Mouse (Mus musculus) thymus, adult 2 months (tissue): ENCODE measurements around the gene Plek. TPM values are rescaled to one million over a fixed set of nuclear protein-coding genes. Genes with fewer than 3 reads are reported as not detected.

Experiments
- DNase-seq: peaks from one replicate; pipeline ENCODE4 v3.0.0; 2021
- H3K27ac ChIP-seq: fragments of 200-500 bp; 2 replicates; pipeline ENCODE4 v1.5.1; 2012; ENCODE audit warnings: low read length, control low read depth; ENCODE audit not compliant: control insufficient read depth, insufficient read depth
- H3K27me3 ChIP-seq: fragments of 200-500 bp; 2 replicates; pipeline ENCODE4 v1.6.1; 2012; ENCODE audit warnings: mild to moderate bottlenecking, low read length, moderate library complexity, mixed read lengths; ENCODE audit not compliant: control insufficient read depth, insufficient read depth
- H3K36me3 ChIP-seq: fragments of 200-500 bp; 2 replicates; pipeline ENCODE4 v1.6.1; 2012; ENCODE audit warnings: mild to moderate bottlenecking, low read length, moderate library complexity; ENCODE audit not compliant: control insufficient read depth, insufficient read depth
- H3K4me1 ChIP-seq: fragments of 200-500 bp; replicated peaks from 2 replicates; pipeline ENCODE4 v1.6.1; 2012; ENCODE audit warnings: low read length; ENCODE audit not compliant: control insufficient read depth, insufficient read depth
- H3K4me3 ChIP-seq: fragments of 200-500 bp; 2 replicates; pipeline ENCODE4 v1.5.1; 2012; ENCODE audit warnings: mild to moderate bottlenecking, low read length, control low read depth, moderate library complexity; ENCODE audit not compliant: control insufficient read depth, insufficient read depth
- CTCF ChIP-seq: fragments of 200-500 bp; IDR thresholded peaks from 2 replicates; pipeline ENCODE4 v1.5.1; 2012; ENCODE audit warnings: mild to moderate bottlenecking, control low read depth, low read length, moderate library complexity, borderline replicate concordance; ENCODE audit not compliant: control insufficient read depth, poor library complexity, insufficient read depth; ENCODE audit errors: extremely low read depth
- POLR2A ChIP-seq: fragments of 200-500 bp; IDR thresholded peaks from 2 replicates; pipeline ENCODE4 v1.6.1; 2012; ENCODE audit warnings: mild to moderate bottlenecking, low read length, control low read depth, moderate library complexity; ENCODE audit not compliant: control insufficient read depth, poor library complexity, insufficient read depth; ENCODE audit errors: extremely low read depth
- WGBS: fragments of 180-500 bp; shearing (Covaris S2); methylation state at CpG from one replicate; pipeline ENCODE4 v1.1.7; 2018; 5-methylcytosine and 5-hydroxymethylcytosine counted together
- polyA plus RNA-seq: library from polyadenylated mRNA; depleted of rRNA; stranded (reverse); fragments of >200 nt; gene quantifications from 2 replicates; pipeline ENCODE4 v1.2.3, GENCODE M21; 2012; rRNA removed

Gene Plek
- polyA plus RNA-seq, 1 experiment: 2.9 TPM

GRCm38 (mm10) chr11:16941973-16942452, 110.2 kb downstream of the Plek start:
- Histone ChIP-seq H3K36me3 (no peaks in the 10 kb centered on the region), H3K4me1 (0 out of 2 replicates have a peak, but pooled peaks cover 2% of the 10 kb centered on the region), H3K27me3 (no peaks in the 10 kb centered on the region), H3K4me3 (no peak overlapping the region), H3K27ac (no peak overlapping the region)
- WGBS: 88% methylated on average over 4 of the region's 4 CpGs
- DNase-seq: no peak
- TF ChIP-seq POLR2A (no peak), CTCF (no peak)

- Histone ChIP-seq H3K4me1 (0 out of 2 replicates have a peak, but pooled peaks cover 2% of the 10 kb centered on the region), H3K27ac (no peak overlapping the region), H3K27me3 (no peaks in the 10 kb centered on the region), H3K4me3 (no peak overlapping the region), H3K36me3 (no peaks in the 10 kb centered on the region)
- TF ChIP-seq POLR2A (no peak), CTCF (no peak)
- WGBS: 90% methylated on average over 4 of the region's 4 CpGs
- DNase-seq: no peak
Measured at GRCm38 (mm10) chr11:16941103-16941793, 110.9 kb downstream of the Plek start.

- 90% methylated on average over 6 of the region's 6 CpGs for WGBS
- Histone ChIP-seq H3K4me3 (no peak overlapping the region), H3K27me3 (no peaks in the 10 kb centered on the region), H3K4me1 (no peaks in the 10 kb centered on the region), H3K36me3 (no peaks in the 10 kb centered on the region), H3K27ac (no peak overlapping the region)
- no peak for DNase-seq
- no peak for TF ChIP-seq POLR2A
- no peak for TF ChIP-seq CTCF
Measured at GRCm38 (mm10) chr11:16935577-16936236, 116.5 kb downstream of the Plek start.

- 45% methylated on average over 3 of the region's 3 CpGs for WGBS
- Histone ChIP-seq H3K27ac (no peak overlapping the region), H3K4me3 (no peak overlapping the region), H3K4me1 (no peaks in the 10 kb centered on the region), H3K27me3 (no peaks in the 10 kb centered on the region), H3K36me3 (no peaks in the 10 kb centered on the region)
- no peak for DNase-seq
- TF ChIP-seq POLR2A: no peak
- TF ChIP-seq CTCF: no peak
Measured at GRCm38 (mm10) chr11:16932159-16932558, 120.0 kb downstream of the Plek start.

Other genes with a start within 250 kb of the Plek start
- 2.3 and 4.1 TPM in 2 replicates for gene Fbxo48, start 101.0 kb downstream of the Plek start, polyA plus RNA-seq
- gene Cnrip1, start 795 bp downstream of the Plek start, polyA plus RNA-seq: 3.3 and 4.4 TPM in 2 replicates
- gene Ppp3r1, start 106.9 kb upstream of the Plek start, polyA plus RNA-seq: 42.5 and 77.9 TPM in 2 replicates
- 13.9 and 15.5 TPM in 2 replicates for gene Wdr92, start 129.7 kb upstream of the Plek start, polyA plus RNA-seq
- 3.7 and 4.4 TPM in 2 replicates for gene Pno1, start 159.2 kb upstream of the Plek start, polyA plus RNA-seq
- gene C1d, start 205.2 kb upstream of the Plek start, polyA plus RNA-seq: 17.4 and 17.8 TPM in 2 replicates